Mouse (Mus musculus): ENCODE results near the gene Galnt10.

DNA sequence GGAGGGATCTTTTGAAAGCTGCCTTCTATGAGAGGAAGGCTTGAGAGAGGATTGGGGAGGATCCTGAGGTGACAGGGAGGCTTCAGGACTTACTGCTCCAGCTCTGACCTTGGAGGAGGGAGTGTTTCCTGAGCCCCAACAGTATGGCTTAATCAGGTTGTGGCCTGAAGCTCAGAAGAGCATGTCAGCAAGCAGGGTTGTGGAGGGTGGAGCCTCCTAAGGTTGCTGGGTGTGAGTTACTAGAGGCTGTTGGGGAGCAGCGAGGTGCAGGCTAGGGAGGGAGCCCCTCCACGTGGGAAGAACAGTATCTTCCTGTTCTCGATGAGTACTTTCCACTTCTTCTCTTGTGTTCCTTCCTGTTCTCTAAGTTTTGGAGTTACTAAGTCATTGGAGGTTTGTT lies 32.0 kb downstream of the Galnt10 start:
- no peak for TF ChIP-seq EP300 (IDR thresholded peaks at IDR 0.05; ENCODE audit: insufficient read depth, low read depth, low read length)
- no peak for TF ChIP-seq CTCF (IDR thresholded peaks at IDR 0.05; ENCODE audit: low read depth, low read length)
- no peak for TF ChIP-seq POLR2A (IDR thresholded peaks at IDR 0.05; ENCODE audit: insufficient read depth, low read length)

Measured in ES-Bruce4 (cell line).